Mouse (Mus musculus) spleen, adult 2 months (tissue): ENCODE data around the gene Chn2.

Experiments used
- CTCF ChIP-seq: fragments of 200-500 bp; IDR thresholded peaks from 2 replicates; pipeline ENCODE4 v1.5.1; 2011; ENCODE audit warnings: mild to moderate bottlenecking, inconsistent platforms; ENCODE audit not compliant: insufficient read depth, insufficient read length, insufficient replicate concordance; ENCODE audit errors: extremely low read depth
- POLR2A ChIP-seq: fragments of 200-500 bp; IDR thresholded peaks from 2 replicates; pipeline ENCODE4 v1.6.1; 2011; ENCODE audit warnings: low read depth, low read length, inconsistent platforms

DNA sequence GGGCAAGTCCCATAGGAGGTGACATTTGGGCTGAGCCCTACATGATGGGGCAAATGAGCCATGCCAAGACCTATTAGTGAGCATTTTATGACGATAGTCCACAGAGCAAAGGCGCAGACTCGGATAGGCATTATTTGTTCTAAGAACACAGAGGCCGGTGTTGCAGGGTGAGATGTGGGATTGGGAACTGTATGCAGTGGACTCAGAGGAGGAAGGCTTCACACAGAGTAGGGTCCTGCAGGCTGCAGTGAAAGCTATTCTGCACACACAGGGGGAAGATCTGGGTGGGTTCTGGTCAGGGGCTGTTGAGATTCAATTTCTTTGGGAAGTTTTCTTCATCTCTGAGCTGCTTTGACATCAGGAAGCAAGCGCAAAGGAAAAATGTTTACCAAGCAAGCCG is 132.0 kb downstream of the Chn2 start:
- TF ChIP-seq CTCF (no peak), POLR2A (no peak)
